Mouse (Mus musculus): ENCODE results near the gene 3110040N11Rik. TPM values are rescaled to one million over a fixed set of nuclear protein-coding genes. Genes with fewer than 3 reads are reported as not detected.
"Not testable (repeated sequence)": the region's sequence is repeated elsewhere in the genome, so short reads cannot be mapped to it uniquely, and the experiment has no call there.

3110040N11Rik gene
- polyA plus RNA-seq (2011; ENCODE audit: insufficient read length, low read depth, missing spikeins), result 29.7 and 31.3 TPM in 2 replicates

GRCm38 (mm10) chr7:81789095-81789757 lies at the start of gene 3110040N11Rik:
Gene 3110040N11Rik, minus strand, starts transcription at chr7:81789478.
- H3K4me1 ChIP-seq (ENCODE audit: control insufficient read depth, insufficient read depth, low read length), result peaks cover 2% of the 10 kb centered on the region; the same call in 1 of the 2 replicates
- H3K4me3 ChIP-seq (ENCODE audit: insufficient read depth, low read length), result peak within 1 kb of the TSS; percentile 46
- TF ChIP-seq POLR2A (IDR thresholded peaks at IDR 0.05; ENCODE audit: low read depth, low read length), result peak; percentile 94
- no peak for TF ChIP-seq CTCF (IDR thresholded peaks at IDR 0.05; ENCODE audit: borderline replicate concordance, insufficient read depth, low read length)
- H3K27ac ChIP-seq (ENCODE audit: insufficient read depth, low read length), result peak within 1 kb of the TSS; percentile 87

- not testable (repeated sequence) for H3K4me3 ChIP-seq (ENCODE audit: insufficient read depth, low read length); H3K4me1 ChIP-seq (ENCODE audit: control insufficient read depth, insufficient read depth, low read length); H3K27ac ChIP-seq (ENCODE audit: insufficient read depth, low read length)
Measured at GRCm38 (mm10) chr7:81837771-81838170, 48.5 kb upstream of the 3110040N11Rik start.

GRCm38 (mm10) chr7:81835430-81835829 lies 46.2 kb upstream of the 3110040N11Rik start:
- Histone ChIP-seq H3K4me1 (ENCODE audit: control insufficient read depth, insufficient read depth, low read length) (no peaks in the 10 kb centered on the region), H3K27ac (ENCODE audit: insufficient read depth, low read length) (no peak overlapping the region)
- TF ChIP-seq CTCF (IDR thresholded peaks at IDR 0.05; ENCODE audit: borderline replicate concordance, insufficient read depth, low read length), result no peak
- no peak for TF ChIP-seq POLR2A (IDR thresholded peaks at IDR 0.05; ENCODE audit: low read depth, low read length)

DNA sequence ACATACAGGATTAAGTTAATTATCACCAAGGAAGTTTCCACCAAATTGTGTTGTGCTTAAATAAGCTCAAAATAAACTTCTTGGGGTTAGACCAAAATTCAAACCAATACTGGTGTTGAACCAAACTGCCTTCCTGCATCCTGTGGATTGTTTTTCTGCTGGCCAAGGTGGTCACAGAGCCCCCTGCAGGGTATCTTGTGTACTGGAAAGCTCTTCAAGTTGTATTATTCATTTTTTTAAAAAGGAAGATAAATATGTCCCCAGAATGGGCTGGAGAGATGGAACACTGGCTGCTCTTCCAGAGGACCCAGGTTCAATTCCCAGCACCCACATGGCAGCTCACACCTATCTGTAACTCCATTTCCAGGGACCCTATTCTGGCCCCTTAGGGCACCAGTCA lies 45.6 kb upstream of the 3110040N11Rik start:
- Histone ChIP-seq H3K27ac (ENCODE audit: insufficient read depth, low read length) (no peak overlapping the region), H3K4me1 (ENCODE audit: control insufficient read depth, insufficient read depth, low read length) (no peaks in the 10 kb centered on the region), H3K4me3 (ENCODE audit: insufficient read depth, low read length) (no peak overlapping the region)
- no peak for TF ChIP-seq POLR2A (IDR thresholded peaks at IDR 0.05; ENCODE audit: low read depth, low read length)
- TF ChIP-seq CTCF (IDR thresholded peaks at IDR 0.05; ENCODE audit: borderline replicate concordance, insufficient read depth, low read length), result no peak

More at GRCm38 (mm10) chr7:81835430-81835829, 46.2 kb upstream of the 3110040N11Rik start:
- H3K4me3 ChIP-seq (ENCODE audit: insufficient read depth, low read length), result no peak overlapping the region

- peak within 1 kb of the TSS; percentile 44 for H3K27ac ChIP-seq (ENCODE audit: insufficient read depth, low read length)
- TF ChIP-seq POLR2A (IDR thresholded peaks at IDR 0.05; ENCODE audit: low read depth, low read length) (peak; percentile 86), CTCF (IDR thresholded peaks at IDR 0.05; ENCODE audit: borderline replicate concordance, insufficient read depth, low read length) (no peak)
- H3K4me3 ChIP-seq (ENCODE audit: insufficient read depth, low read length), result peak within 1 kb of the TSS; percentile 84
- peaks cover 7% of the 10 kb centered on the region; the same call in 1 of the 2 replicates for H3K4me1 ChIP-seq (ENCODE audit: control insufficient read depth, insufficient read depth, low read length)
Measured at GRCm38 (mm10) chr7:81829379-81829894, 40.2 kb upstream of the 3110040N11Rik start, which contains the start of gene Btbd1. Gene Btbd1, minus strand, starts transcription at chr7:81829431.

DNA sequence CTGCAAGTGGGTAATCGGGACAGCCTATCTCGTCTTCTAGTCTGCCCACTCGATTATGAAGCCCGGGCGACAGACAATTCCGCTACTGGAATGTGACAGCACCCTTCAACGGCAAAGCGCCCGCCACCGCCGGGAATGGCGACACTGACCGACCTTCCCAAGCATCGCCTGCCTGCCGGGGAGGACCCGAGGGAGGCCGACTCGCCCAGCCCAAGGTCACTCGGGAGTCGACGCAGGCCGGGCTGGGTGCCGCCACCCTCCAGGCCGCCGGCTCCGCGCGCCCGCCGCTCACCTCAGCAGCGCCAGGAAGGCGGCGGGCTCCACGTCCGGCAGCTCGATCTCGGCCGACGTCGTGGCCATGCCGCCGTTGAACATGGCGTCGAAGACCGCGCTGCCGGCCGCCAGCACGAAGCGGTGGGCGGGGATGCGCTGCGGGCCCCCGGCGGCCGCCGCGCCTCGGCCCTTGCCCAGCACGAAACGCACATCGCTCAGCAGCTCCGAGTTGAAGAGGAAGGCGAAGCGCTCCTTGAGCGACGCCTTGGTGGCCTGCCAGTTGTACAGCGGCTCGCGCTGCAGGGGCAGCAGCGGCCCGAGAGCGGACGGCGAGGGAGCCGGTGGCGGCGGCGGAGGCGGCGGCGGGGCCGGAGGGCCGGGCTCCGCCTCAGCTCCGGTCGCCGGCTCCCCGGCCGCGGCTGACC lies 39.6 kb upstream of the 3110040N11Rik start:
- TF ChIP-seq CTCF (IDR thresholded peaks at IDR 0.05; ENCODE audit: borderline replicate concordance, insufficient read depth, low read length) (no peak), POLR2A (IDR thresholded peaks at IDR 0.05; ENCODE audit: low read depth, low read length) (no peak)

DNA sequence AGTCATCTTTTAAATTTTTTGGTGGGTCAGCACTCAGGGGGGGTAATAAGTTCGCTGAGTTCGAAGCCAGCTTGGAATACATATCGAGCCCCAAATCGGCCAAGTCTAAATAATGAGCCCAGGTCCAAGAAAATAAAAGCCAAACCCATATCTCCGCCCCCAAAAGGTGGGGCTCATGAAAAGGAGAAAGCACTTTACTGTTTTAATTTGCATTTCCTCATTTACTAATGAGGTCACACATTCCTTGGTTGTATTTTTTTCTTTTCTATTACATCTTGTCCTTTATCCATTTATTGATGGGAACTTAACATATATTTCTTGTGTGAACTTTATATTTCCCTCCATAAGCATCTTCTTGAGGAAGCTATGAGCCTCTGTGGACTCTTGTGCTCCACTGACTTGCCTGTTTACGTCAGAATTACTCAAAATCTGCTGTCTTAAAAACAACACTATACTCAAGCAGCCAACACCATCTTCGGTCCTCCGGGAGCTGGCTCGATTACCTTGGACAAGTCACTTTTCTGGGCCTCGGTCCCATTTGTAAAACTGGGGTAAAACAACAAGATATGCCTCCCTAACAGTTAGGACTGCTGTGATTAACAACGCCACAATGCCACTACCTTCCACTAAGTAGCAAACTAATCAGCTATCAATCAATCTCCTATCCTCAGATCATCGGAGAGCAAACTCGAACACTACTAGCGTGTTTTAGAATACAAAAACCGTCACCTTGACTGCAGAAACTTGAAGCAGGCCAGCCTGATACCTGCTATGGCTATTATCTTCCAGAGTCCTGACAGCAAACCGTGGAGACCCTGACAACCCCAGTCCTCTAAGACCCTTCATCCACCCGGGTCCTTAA lies 38.8 kb upstream of the 3110040N11Rik start:
- H3K4me1 ChIP-seq (ENCODE audit: control insufficient read depth, insufficient read depth, low read length), result peaks cover 7% of the 10 kb centered on the region; the same call in 1 of the 2 replicates
- H3K27ac ChIP-seq (ENCODE audit: insufficient read depth, low read length), result peak overlapping the region; percentile 44
- TF ChIP-seq POLR2A (IDR thresholded peaks at IDR 0.05; ENCODE audit: low read depth, low read length) (no peak), CTCF (IDR thresholded peaks at IDR 0.05; ENCODE audit: borderline replicate concordance, insufficient read depth, low read length) (no peak)
- H3K4me3 ChIP-seq (ENCODE audit: insufficient read depth, low read length), result peak overlapping the region; percentile 84

More for the DNA sequence above, 39.6 kb upstream of the 3110040N11Rik start:
- H3K27ac ChIP-seq (ENCODE audit: insufficient read depth, low read length), result peak overlapping the region; percentile 44
- peaks cover 7% of the 10 kb centered on the region; the same call in 1 of the 2 replicates for H3K4me1 ChIP-seq (ENCODE audit: control insufficient read depth, insufficient read depth, low read length)
- peak overlapping the region; percentile 84 for H3K4me3 ChIP-seq (ENCODE audit: insufficient read depth, low read length)

- no peak overlapping the region for H3K27ac ChIP-seq (ENCODE audit: insufficient read depth, low read length)
- H3K4me3 ChIP-seq (ENCODE audit: insufficient read depth, low read length), result no peak overlapping the region
- peaks cover 7% of the 10 kb centered on the region; the same call in 1 of the 2 replicates for H3K4me1 ChIP-seq (ENCODE audit: control insufficient read depth, insufficient read depth, low read length)
- TF ChIP-seq POLR2A (IDR thresholded peaks at IDR 0.05; ENCODE audit: low read depth, low read length) (no peak), CTCF (IDR thresholded peaks at IDR 0.05; ENCODE audit: borderline replicate concordance, insufficient read depth, low read length) (no peak)
Measured at GRCm38 (mm10) chr7:81825381-81825780, 36.1 kb upstream of the 3110040N11Rik start.

DNA sequence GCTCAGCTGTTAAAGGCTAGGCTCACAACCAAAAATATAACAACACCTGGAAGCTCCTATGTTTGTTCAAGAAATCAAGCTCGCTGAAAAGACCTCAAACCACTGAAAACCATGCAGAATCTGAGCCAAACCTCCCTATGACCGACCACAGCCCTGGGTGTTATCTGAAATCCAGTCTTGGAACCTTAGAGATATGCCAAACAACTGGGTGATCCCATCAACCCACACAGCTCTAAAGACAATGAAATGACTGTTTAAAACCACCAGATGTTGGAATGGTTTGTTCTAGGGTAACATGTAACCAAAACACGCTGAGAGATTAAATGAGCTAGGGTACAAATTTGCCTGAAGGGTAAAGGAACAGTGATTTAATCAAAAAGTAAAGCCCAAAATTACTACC lies 35.6 kb upstream of the 3110040N11Rik start:
- TF ChIP-seq CTCF (IDR thresholded peaks at IDR 0.05; ENCODE audit: borderline replicate concordance, insufficient read depth, low read length) (no peak), POLR2A (IDR thresholded peaks at IDR 0.05; ENCODE audit: low read depth, low read length) (no peak)
- Histone ChIP-seq H3K4me3 (ENCODE audit: insufficient read depth, low read length) (no peak overlapping the region), H3K27ac (ENCODE audit: insufficient read depth, low read length) (no peak overlapping the region), H3K4me1 (ENCODE audit: control insufficient read depth, insufficient read depth, low read length) (peaks cover 7% of the 10 kb centered on the region; the same call in 1 of the 2 replicates)

All from embryonic fibroblast, embryonic 13.5 days (primary cell).